ENCODE assay signal across 28 mouse cellular contexts in genomic region chr7:66333906-66334500, GRCm38 (mm10). TPM values are rescaled to one million over a fixed set of nuclear protein-coding genes. Genes with fewer than 3 reads are reported as not detected.
DNase-seq lines count a peak whose midpoint lies in the region; ATAC-seq and TF ChIP-seq lines count a peak whose summit lies in the region.
"Had no signal": no experiment of that assay in that cellular context is flagged by ENCODE, and none has a peak within 500 bp of the region (broad histone marks: within the 10 kb centered on the region; RNA-seq: fewer than 3 reads in every experiment).

No protein-coding gene starts in this region.

- in situ Hi-C loops in ES-E14 (cut with MboI; ENCODE audit: low sequenced_read_pairs in 2 of 2, unreplicated experiment in 2 of 2): no loop called here

- 86% methylated on average over 4 of the region's 4 CpGs for WGBS in forebrain, embryonic 11.5 days

- no peaks in the 10 kb centered on the region for H3K4me1 ChIP-seq in ES-E14 (ENCODE audit: control insufficient read depth in 2 of 2, insufficient read depth in 2 of 2, low read length in 2 of 2, poor library complexity in 1 of 2)
- no peaks in the 10 kb centered on the region; the same call in 1 of the 2 replicates for H3K4me1 ChIP-seq in forebrain, embryonic 11.5 days (replicated peaks; ENCODE audit: control insufficient read depth, insufficient read depth, low read length)
- H3K4me1 ChIP-seq: embryonic facial prominence, embryonic 15.5 days; forebrain, embryonic 12.5 days; lung, embryonic 15.5 days had no signal

- peak; percentile 3 for DNase-seq in CD4-positive, CD25-positive, alpha-beta regulatory T cell, adult 2 months (ENCODE audit: low read depth, low spot score)
- DNase-seq in ES-E14 (ENCODE audit: low read depth, low spot score): peak; percentile 52
- DNase-seq in splenic B cell, adult 2 months (ENCODE audit: low read depth, low spot score): peak; percentile 29
- no peak for DNase-seq in frontal cortex, postnatal 14 days (ENCODE audit: low spot score in 2 of 2)
- no peak for DNase-seq in forebrain, embryonic 11.5 days (ENCODE audit: low spot score)
- DNase-seq in kidney, adult 8-10 months: no peak
- DNase-seq: adrenal gland, postnatal 36 days; cerebellum, postnatal 10 days; embryo, embryonic 11 days; heart, postnatal 36 days; spleen, adult 18-20 months; thymus, postnatal 14 days had no signal

- H3K27me3 ChIP-seq in splenic B cell, adult 2 months (ENCODE audit: control insufficient read depth, insufficient read depth, low read length, poor library complexity, severe bottlenecking): no peaks in the 10 kb centered on the region
- H3K27me3 ChIP-seq in forebrain, embryonic 11.5 days (ENCODE audit: control insufficient read depth, insufficient read depth, low read length): no peaks in the 10 kb centered on the region
- H3K27me3 ChIP-seq: embryonic facial prominence, embryonic 15.5 days; forebrain, embryonic 12.5 days; heart, embryonic 13.5 days; limb, embryonic 15.5 days; lung, embryonic 15.5 days had no signal

- no peaks in the 10 kb centered on the region for H3K36me3 ChIP-seq in ES-E14 (ENCODE audit: control insufficient read depth, insufficient read depth, low read length, poor library complexity, severe bottlenecking)
- no peaks in the 10 kb centered on the region for H3K36me3 ChIP-seq in splenic B cell, adult 2 months (ENCODE audit: control insufficient read depth, insufficient read depth, low read length, poor library complexity, severe bottlenecking)
- no peaks in the 10 kb centered on the region; the same call in 1 of the 2 replicates for H3K36me3 ChIP-seq in forebrain, embryonic 11.5 days (ENCODE audit: control insufficient read depth, insufficient read depth, low read length)
- H3K36me3 ChIP-seq: forebrain, embryonic 12.5 days had no signal

- H3K27ac ChIP-seq in ES-E14 (ENCODE audit: insufficient read depth, low read depth, low read length, poor library complexity, severe bottlenecking): no peak overlapping the region
- H3K27ac ChIP-seq in forebrain, embryonic 11.5 days (ENCODE audit: low read depth, low read length): no peak overlapping the region
- H3K27ac ChIP-seq: embryonic facial prominence, embryonic 15.5 days; forebrain, embryonic 12.5 days; heart, embryonic 13.5 days; limb, embryonic 15.5 days; lung, embryonic 15.5 days had no signal

- no peak overlapping the region for H3K9ac ChIP-seq in ES-E14 (ENCODE audit: insufficient read depth, low read depth, low read length, poor library complexity, severe bottlenecking)
- no peak overlapping the region for H3K9ac ChIP-seq in forebrain, embryonic 11.5 days (ENCODE audit: low read length)
- H3K9ac ChIP-seq: embryonic facial prominence, embryonic 15.5 days; forebrain, embryonic 12.5 days; heart, embryonic 13.5 days; limb, embryonic 15.5 days; lung, embryonic 15.5 days had no signal

- H3K9me3 ChIP-seq in ES-E14 (ENCODE audit: control insufficient read depth, insufficient read depth, low read depth, low read length): no peaks in the 10 kb centered on the region
- H3K9me3 ChIP-seq in forebrain, embryonic 11.5 days (ENCODE audit: control insufficient read depth, low read length): no peaks in the 10 kb centered on the region
- H3K9me3 ChIP-seq: embryonic facial prominence, embryonic 15.5 days; forebrain, embryonic 12.5 days; heart, embryonic 13.5 days; limb, embryonic 15.5 days; lung, embryonic 15.5 days had no signal

- no peak for ATAC-seq in CD4-positive, CD25-positive, alpha-beta regulatory T cell, adult 4 months
- ATAC-seq in erythroid progenitor cell, adult 5-6 weeks (replicated peaks; ENCODE audit: low FRiP score, poor library complexity, severe bottlenecking): peak; percentile 51; the same call in 1 of the 2 replicates
- no peak for ATAC-seq in forebrain, embryonic 11.5 days (replicated peaks; ENCODE audit: low FRiP score)

- no peak overlapping the region for H3K4me2 ChIP-seq in forebrain, embryonic 11.5 days (ENCODE audit: low read depth, low read length, severe bottlenecking)
- H3K4me2 ChIP-seq: embryonic facial prominence, embryonic 15.5 days; forebrain, embryonic 12.5 days; heart, embryonic 13.5 days; limb, embryonic 15.5 days; lung, embryonic 15.5 days had no signal

- no peak overlapping the region for H3K4me3 ChIP-seq in ES-E14 (ENCODE audit: insufficient read depth in 1 of 2, low read depth in 1 of 2, low read length in 2 of 2, poor library complexity in 1 of 2, severe bottlenecking in 1 of 2)
- H3K4me3 ChIP-seq in forebrain, embryonic 11.5 days (ENCODE audit: low read depth, low read length): no peak overlapping the region
- H3K4me3 ChIP-seq: embryonic facial prominence, embryonic 15.5 days; forebrain, embryonic 12.5 days; heart, embryonic 13.5 days; limb, embryonic 15.5 days; lung, embryonic 15.5 days had no signal

TF ChIP-seq in ES-E14, 5 proteins besides CTCF, POLR2A, EP300 and RAD21:
- TF ChIP-seq ZC3H11A (IDR thresholded peaks at IDR 0.05; ENCODE audit: borderline replicate concordance, low read depth, low read length): no peak
- no peak for TF ChIP-seq MAFK (IDR thresholded peaks at IDR 0.05; ENCODE audit: insufficient read depth, low read depth, low read length)
- TF ChIP-seq ZNF384 (IDR thresholded peaks at IDR 0.05; ENCODE audit: low read depth, low read length): no peak
- no peak for TF ChIP-seq HCFC1 (IDR thresholded peaks at IDR 0.05; ENCODE audit: borderline replicate concordance, insufficient read depth, low read length)
- TF ChIP-seq CHD2 (IDR thresholded peaks at IDR 0.05; ENCODE audit: low read depth, low read length): no peak

RNA-seq across cellular contexts. Expression of gene Gm10974, which starts 31.7 kb away (rescaled TPM):
- polyA plus RNA-seq in CD4-positive, CD25-positive, alpha-beta regulatory T cell, adult 4 months (2017; shearing (Covaris generic)): not detected
- not detected in 2 replicates for total RNA-seq in ES-E14 (2012; rRNA removed)
- not detected in 2 replicates for total RNA-seq in erythroid progenitor cell, adult 5-6 weeks (2015; ENCODE audit: low replicate concordance)
- not detected in 2 replicates for total RNA-seq in erythroid progenitor cell, adult 5-6 weeks (2017; ENCODE audit: low replicate concordance)
- not detected in 2 replicates for polyA plus RNA-seq in forebrain, embryonic 11.5 days (2014; fragmentation: Nextera tagmentation; extraction: Ambion mirVana)
- total RNA-seq: adrenal gland, postnatal 36 days; gastrocnemius, postnatal 4 days; heart, postnatal 36 days; layer of hippocampus, postnatal 14 days; left cerebral cortex, postnatal 25 days; megakaryocyte, adult 5-6 weeks; midbrain, postnatal 0 days had no signal
- polyA plus RNA-seq: embryonic facial prominence, embryonic 15.5 days; forebrain, embryonic 12.5 days; frontal cortex, adult 2 months; heart, embryonic 13.5 days; kidney, embryonic 14.5 days; large intestine, adult 2 months; limb, embryonic 15.5 days; lung, embryonic 15.5 days; midbrain, postnatal 0 days; neural tube, embryonic 11.5 days had no signal

RNA-seq across cellular contexts. Expression of gene Lrrk1, which starts 54.1 kb away (rescaled TPM):
- polyA plus RNA-seq in CD4-positive, CD25-positive, alpha-beta regulatory T cell, adult 4 months (2017; shearing (Covaris generic)): 1 to 10 TPM; 2.3 to 5.7 TPM
- total RNA-seq in ES-E14 (2012; rRNA removed): 3.3 and 7.4 TPM in 2 replicates
- 1.7 and 2.9 TPM in 2 replicates for total RNA-seq in erythroid progenitor cell, adult 5-6 weeks (2015; ENCODE audit: low replicate concordance)
- 6.4 and 6.6 TPM in 2 replicates for total RNA-seq in erythroid progenitor cell, adult 5-6 weeks (2017; ENCODE audit: low replicate concordance)
- polyA plus RNA-seq in forebrain, embryonic 11.5 days (2014; fragmentation: Nextera tagmentation; extraction: Ambion mirVana): 3.3 and 5.2 TPM in 2 replicates

Comparison
In these comparisons a context has a peak if more than half of its experiments do, and no peak if none do; other contexts are left out.
1. DNase-seq: peak in CD4-positive, CD25-positive, alpha-beta regulatory T cell, adult 2 months (single experiment), ES-E14 (single experiment) and splenic B cell, adult 2 months (single experiment); none in frontal cortex, postnatal 14 days (0 of 2), forebrain, embryonic 11.5 days (single experiment) and kidney, adult 8-10 months (0 of 2).